Mouse (Mus musculus): Measurements from ENCODE around the gene Heyl. TPM values are rescaled to one million over a fixed set of nuclear protein-coding genes. Genes with fewer than 3 reads are reported as not detected.

Heyl gene
- total and polyA plus RNA-seq, 2 experiments = 0.28 to 1.0 TPM

DNA sequence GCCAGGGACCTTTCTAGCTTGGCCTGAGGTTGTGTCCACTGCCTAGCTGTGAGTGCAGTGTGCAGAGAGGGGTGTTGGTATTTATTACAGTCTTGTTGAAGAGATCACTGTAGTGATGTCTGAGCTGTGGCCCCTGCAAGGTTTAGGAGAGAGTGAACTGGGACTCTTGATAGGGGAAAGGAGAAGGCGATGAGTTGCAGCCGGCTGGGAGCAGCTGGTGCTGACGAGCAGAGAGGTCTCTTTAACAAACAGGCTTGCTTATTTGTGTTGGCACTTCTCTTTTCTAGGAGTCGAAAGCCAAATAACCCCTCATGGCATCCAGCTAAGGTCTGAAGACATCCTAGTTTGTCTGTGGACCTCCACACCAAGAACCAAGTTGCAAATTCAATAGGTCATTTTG, 64.9 kb downstream of the Heyl start:
- Histone ChIP-seq H3K36me3 (ENCODE audit: control insufficient read depth, insufficient read depth, low read length) (peaks cover 39% of the 10 kb centered on the region), H3K4me3 (ENCODE audit: insufficient read depth, low read depth, low read length) (no peak overlapping the region), H3K79me2 (ENCODE audit: control insufficient read depth, insufficient read depth, low read length) (no peaks in the 10 kb centered on the region), H3K4me1 (ENCODE audit: control insufficient read depth, insufficient read depth, low read length) (peaks cover 4% of the 10 kb centered on the region), H3K27me3 (ENCODE audit: control insufficient read depth, insufficient read depth, low read length) (no peaks in the 10 kb centered on the region), H3K27ac (replicated peaks; ENCODE audit: insufficient read depth, low read depth, low read length) (no peak overlapping the region), H3K9ac (ENCODE audit: low read depth, low read length) (no peak overlapping the region)
- TF ChIP-seq CTCF (IDR thresholded peaks at IDR 0.05; ENCODE audit: low read depth, low read length) (no peak), POLR2A (IDR thresholded peaks at IDR 0.05; ENCODE audit: extremely low read depth, insufficient read depth, low read length) (no peak)
- no peak for DNase-seq (ENCODE audit: extremely low read depth, low read depth, low spot score)
- WGBS = 37% methylated on average over 4 of the region's 4 CpGs

DNA sequence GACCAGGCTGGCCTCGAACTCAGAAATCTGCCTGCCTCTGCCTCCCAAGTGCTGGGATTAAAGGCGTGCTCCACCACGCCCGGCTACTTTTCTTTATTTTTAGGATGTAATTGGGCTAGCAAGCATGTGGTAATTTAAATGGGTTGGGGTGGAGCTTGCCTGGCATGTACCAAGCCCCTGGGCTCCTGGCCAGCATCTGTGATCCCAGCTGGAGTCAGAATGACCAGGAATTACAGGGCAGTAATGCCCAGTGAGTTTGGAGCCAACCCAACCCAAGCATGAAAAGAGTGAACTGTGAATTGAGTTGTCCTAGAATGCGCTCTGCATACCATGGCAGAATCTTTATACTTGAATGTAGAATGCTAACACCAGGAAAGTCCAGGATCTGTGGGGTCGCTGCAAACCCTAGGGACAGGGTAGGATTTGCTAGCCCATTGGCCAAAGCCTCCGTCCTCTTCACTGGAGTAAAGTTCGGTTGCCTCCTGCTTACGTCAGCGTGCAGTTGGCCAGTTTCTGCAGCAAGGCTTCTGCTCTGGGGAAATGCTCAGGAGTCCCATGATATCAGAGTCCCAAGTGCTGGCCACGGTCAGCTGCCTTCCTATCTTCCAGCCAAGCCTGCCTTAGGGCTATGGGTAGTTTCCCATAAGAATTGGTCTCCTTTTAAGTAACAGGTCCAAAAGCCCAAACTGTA, 65.8 kb downstream of the Heyl start:
- 38% methylated on average over 11 of the region's 11 CpGs for WGBS
- DNase-seq (ENCODE audit: extremely low read depth, low read depth, low spot score) = peak; percentile 96
- H3K27ac ChIP-seq (replicated peaks; ENCODE audit: insufficient read depth, low read depth, low read length) = peak overlapping the region; percentile 87
- H3K4me1 ChIP-seq (ENCODE audit: control insufficient read depth, insufficient read depth, low read length) = peaks cover 4% of the 10 kb centered on the region
- no peaks in the 10 kb centered on the region for H3K27me3 ChIP-seq (ENCODE audit: control insufficient read depth, insufficient read depth, low read length)
- TF ChIP-seq CTCF (IDR thresholded peaks at IDR 0.05; ENCODE audit: low read depth, low read length) (no peak), POLR2A (IDR thresholded peaks at IDR 0.05; ENCODE audit: extremely low read depth, insufficient read depth, low read length) (no peak)
- peaks cover 33% of the 10 kb centered on the region for H3K36me3 ChIP-seq (ENCODE audit: control insufficient read depth, insufficient read depth, low read length)
- H3K9ac ChIP-seq (ENCODE audit: low read depth, low read length) = no peak overlapping the region
- no peaks in the 10 kb centered on the region for H3K79me2 ChIP-seq (ENCODE audit: control insufficient read depth, insufficient read depth, low read length)
- H3K4me3 ChIP-seq (ENCODE audit: insufficient read depth, low read depth, low read length) = no peak overlapping the region

Other genes with a start within 250 kb of the Heyl start
- 7.0 and 7.6 TPM in 2 replicates for gene Mycl, start 237.9 kb upstream of the Heyl start, total RNA-seq (2014; rRNA removed)
- gene Mycl, start 237.9 kb upstream of the Heyl start, polyA plus RNA-seq (2012; rRNA removed) = 3.3 and 3.6 TPM in 2 replicates
- gene Trit1, start 217.0 kb upstream of the Heyl start, total RNA-seq (2014; rRNA removed) = 9.2 and 11.2 TPM in 2 replicates
- gene Trit1, start 217.0 kb upstream of the Heyl start, polyA plus RNA-seq (2012; rRNA removed) = 3.2 and 4.3 TPM in 2 replicates
- not detected in 2 replicates for gene Bmp8b, start 128.4 kb upstream of the Heyl start, total RNA-seq (2014; rRNA removed)
- gene Bmp8b, start 128.4 kb upstream of the Heyl start, polyA plus RNA-seq (2012; rRNA removed) = 0.02 and 0.16 TPM in 2 replicates
- gene Oxct2b, start 117.3 kb upstream of the Heyl start, total RNA-seq (2014; rRNA removed) = not detected in 2 replicates
- not detected in 2 replicates for gene Oxct2b, start 117.3 kb upstream of the Heyl start, polyA plus RNA-seq (2012; rRNA removed)
- gene Ppie, start 93.6 kb upstream of the Heyl start, total RNA-seq (2014; rRNA removed) = 15.2 and 17.2 TPM in 2 replicates
- 7.7 and 8.7 TPM in 2 replicates for gene Ppie, start 93.6 kb upstream of the Heyl start, polyA plus RNA-seq (2012; rRNA removed)
- gene Hpcal4, start 50.3 kb upstream of the Heyl start, total RNA-seq (2014; rRNA removed) = 0.20 TPM in 1 of 2 replicates, not detected in the other
- not detected in 2 replicates for gene Hpcal4, start 50.3 kb upstream of the Heyl start, polyA plus RNA-seq (2012; rRNA removed)
- gene Nt5c1a, start 32.1 kb upstream of the Heyl start, total RNA-seq (2014; rRNA removed) = 0.20 TPM in 1 of 2 replicates, not detected in the other
- gene Nt5c1a, start 32.1 kb upstream of the Heyl start, polyA plus RNA-seq (2012; rRNA removed) = not detected in 2 replicates
- gene Pabpc4, start 28.8 kb downstream of the Heyl start, total RNA-seq (2014; rRNA removed) = 25.3 and 41.9 TPM in 2 replicates
- gene Pabpc4, start 28.8 kb downstream of the Heyl start, polyA plus RNA-seq (2012; rRNA removed) = 40.8 and 54.4 TPM in 2 replicates
- gene Oxct2a, start 90.1 kb downstream of the Heyl start, total RNA-seq (2014; rRNA removed) = not detected in 2 replicates
- gene Oxct2a, start 90.1 kb downstream of the Heyl start, polyA plus RNA-seq (2012; rRNA removed) = not detected in 2 replicates
- gene Bmp8a, start 109.7 kb downstream of the Heyl start, total RNA-seq (2014; rRNA removed) = not detected in 2 replicates
- not detected in 2 replicates for gene Bmp8a, start 109.7 kb downstream of the Heyl start, polyA plus RNA-seq (2012; rRNA removed)